Mouse (Mus musculus) E14TG2a.4 (cell line): ENCODE results near the gene Trpv4.

ENCODE experiments used
- CTCF ChIP-seq: conservative IDR thresholded peaks from 2 replicates; pipeline ENCODE4 v1.5.1; 2014; ENCODE audit warnings: low read length
- NANOG ChIP-seq: IDR thresholded peaks from 2 replicates; pipeline ENCODE4 v1.6.1; 2014; ENCODE audit warnings: borderline replicate concordance, low read length, mixed read lengths
- POU5F1 ChIP-seq: IDR thresholded peaks from 2 replicates; pipeline ENCODE4 v1.6.1; 2014; ENCODE audit warnings: low read length, borderline replicate concordance

- no peak for TF ChIP-seq CTCF
- no peak for TF ChIP-seq NANOG
- TF ChIP-seq POU5F1: no peak
Measured at GRCm38 (mm10) chr5:114664139-114664538, 5.9 kb upstream of the Trpv4 start.
